Mouse (Mus musculus): ENCODE measurements around the gene Hdhd3.

The Hdhd3 gene

DNA sequence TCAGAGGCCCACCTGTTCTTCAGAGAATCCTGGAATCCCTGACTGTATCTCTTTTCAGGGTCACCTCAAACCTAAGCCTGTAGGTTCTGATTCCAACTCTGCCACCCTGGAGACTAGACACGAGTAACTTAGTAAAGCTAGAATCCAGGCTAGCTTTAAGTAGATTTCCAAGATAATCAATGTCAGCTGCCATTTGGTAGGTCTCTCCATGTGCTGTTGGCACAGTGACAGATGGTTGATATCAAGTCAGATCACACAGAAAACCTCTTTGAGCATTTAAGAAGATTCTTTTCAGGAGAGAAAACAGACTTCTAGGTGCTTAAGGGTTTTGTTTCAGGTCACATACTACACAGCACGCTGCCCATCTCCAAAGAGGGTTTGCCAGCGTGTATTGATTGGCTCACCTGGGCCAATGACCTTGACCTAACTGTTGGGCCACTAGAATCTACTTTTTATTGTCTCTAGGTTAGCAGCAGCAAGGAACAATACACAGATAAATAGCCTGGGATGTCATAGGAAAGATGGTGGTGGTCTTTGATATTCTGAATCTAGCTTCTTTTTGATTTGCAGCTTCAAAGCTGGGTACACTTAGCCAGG, at the start of gene Hdhd3:
Gene Hdhd3 (minus strand): TSS at position 94 of the 597 bp plus-strand sequence.
- 88% methylated on average over 3 of the region's 3 CpGs for WGBS

DNA sequence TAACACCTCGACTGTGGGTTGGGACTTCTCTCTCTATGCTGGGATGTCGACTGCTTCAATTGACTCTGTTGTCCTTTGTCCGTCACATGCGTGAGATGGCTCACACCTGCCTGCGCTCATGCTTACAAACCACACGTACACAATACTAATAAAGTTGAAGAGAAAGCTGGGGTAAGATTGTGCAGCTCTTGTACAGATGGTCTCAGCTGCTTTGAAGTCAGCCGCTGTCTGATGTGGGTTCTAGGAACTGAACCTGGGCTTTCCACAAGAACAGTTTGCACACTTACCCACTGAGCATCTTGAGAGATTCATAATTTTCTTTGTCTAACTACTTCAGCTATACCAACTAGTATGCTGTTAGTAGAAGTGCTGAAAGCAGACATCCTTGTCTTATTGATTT, 48.7 kb upstream of the Hdhd3 start:
- 84% methylated on average over 7 of the region's 7 CpGs for WGBS

DNA sequence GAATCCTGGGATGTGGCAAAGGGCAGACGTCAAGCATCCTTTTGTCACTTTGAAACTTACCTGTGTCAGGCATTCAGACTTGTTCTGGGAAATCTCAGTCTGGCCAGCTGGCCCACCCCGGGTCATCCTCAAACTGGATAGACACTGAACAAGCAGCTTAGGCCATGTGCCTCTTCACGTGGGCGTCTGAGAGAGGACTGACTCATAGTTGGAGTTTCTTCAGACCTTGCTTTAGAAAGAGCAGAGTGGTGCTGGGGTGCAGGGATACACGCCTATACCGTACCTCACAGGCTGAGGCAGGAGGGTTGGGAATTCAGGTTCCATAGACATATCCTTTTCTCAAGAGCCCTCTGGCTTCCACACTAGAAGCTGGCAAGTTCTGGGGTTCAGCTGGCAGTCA, 40.5 kb upstream of the Hdhd3 start:
- 84% methylated on average over 6 of the region's 6 CpGs for WGBS

DNA sequence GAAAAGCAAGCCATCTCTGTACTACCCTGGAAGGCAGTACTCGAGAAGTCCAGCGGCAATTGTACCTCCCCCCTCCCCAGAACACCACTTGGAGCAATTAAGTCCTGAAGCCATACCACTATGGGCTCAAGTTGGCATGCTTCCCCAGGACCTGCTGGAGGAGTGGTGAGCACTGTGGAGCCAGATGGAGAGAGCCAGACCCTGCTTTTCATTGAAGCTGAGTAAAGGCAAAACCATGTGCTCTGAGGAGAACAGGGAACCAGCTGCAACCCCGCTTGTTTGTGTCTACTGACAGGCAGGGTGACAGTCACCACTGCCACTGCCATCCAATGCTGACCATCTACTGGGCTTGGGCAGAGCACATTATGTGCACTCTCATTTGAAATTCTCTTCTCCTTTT, 38.5 kb upstream of the Hdhd3 start:
- 70% methylated on average over 3 of the region's 3 CpGs for WGBS

DNA sequence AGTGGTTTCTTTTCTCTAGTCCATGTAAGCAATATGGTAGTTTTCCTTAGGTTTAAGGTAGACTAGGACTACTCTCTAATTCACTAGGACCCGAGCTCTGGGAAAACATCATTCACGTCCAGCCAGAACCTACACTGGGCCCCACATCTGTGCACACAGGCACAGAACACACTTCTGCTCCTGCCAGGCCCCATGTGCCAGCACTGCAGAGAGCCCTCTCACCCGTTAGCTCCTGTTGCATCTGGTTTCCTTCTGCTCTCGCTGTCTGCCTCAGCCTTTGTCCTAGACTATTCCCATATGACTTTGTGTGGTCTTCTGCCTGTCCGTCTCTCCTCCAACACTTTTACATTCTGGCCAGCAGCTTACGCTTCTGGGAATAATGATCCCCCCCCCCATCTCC, 30.5 kb upstream of the Hdhd3 start:
- WGBS = 85% methylated on average over 6 of the region's 6 CpGs

DNA sequence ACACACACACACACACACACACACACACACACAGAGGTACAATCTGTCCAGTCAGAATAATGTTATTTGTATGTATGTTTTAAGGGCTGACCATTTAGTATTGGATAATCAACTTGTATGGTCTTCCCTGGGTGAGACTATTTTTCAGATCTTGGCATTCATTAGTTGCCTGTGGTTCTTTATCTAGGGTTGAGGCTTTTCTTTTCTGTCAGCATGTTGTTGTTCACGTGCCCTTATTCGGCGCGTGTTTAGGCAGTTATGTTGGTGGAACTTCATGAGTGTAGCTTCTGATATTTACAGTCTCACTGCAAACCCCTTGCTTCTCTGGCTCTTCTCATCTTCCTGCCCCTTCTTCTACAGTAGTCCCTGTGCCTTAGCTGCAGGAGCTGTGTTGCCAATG, 24.4 kb upstream of the Hdhd3 start:
- 84% methylated on average over 4 of the region's 4 CpGs for WGBS

DNA sequence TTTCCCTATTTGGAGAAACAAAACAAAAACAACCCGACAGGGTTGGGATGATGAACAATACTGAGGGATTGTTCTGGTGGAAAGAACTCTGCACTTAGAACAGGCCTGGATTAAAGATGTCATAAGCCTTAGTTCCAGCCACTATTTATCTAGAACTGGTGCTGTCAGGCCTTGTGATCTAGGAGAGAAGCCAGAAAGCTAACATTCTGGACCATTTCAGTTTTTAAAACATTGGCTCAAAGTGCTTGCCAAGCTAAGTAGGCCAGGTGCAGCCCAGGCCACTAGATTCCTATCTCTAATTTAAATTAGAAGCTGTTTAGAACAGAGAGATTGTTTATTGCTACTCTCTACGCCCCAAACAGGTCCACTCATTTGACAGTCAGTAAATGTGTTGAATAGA, 23.0 kb upstream of the Hdhd3 start:
- 61% methylated on average over 2 of the region's 2 CpGs for WGBS

DNA sequence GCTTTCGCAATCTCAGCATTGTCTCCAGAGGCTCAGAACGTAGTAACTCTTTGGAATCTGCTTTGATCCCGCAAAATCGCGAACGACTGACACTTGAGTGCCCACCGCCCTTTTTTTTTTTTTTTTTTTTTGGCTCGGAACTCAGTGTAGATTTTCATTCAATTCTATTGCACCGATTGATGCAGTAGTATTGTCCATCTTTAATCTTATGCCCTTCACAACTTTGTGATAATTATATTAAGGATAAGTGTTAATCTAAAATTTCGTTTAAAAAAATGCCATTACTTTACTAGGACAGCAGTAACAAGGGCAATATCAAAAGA, 22.2 kb upstream of the Hdhd3 start:
- 1% methylated on average over 10 of the region's 10 CpGs for WGBS

DNA sequence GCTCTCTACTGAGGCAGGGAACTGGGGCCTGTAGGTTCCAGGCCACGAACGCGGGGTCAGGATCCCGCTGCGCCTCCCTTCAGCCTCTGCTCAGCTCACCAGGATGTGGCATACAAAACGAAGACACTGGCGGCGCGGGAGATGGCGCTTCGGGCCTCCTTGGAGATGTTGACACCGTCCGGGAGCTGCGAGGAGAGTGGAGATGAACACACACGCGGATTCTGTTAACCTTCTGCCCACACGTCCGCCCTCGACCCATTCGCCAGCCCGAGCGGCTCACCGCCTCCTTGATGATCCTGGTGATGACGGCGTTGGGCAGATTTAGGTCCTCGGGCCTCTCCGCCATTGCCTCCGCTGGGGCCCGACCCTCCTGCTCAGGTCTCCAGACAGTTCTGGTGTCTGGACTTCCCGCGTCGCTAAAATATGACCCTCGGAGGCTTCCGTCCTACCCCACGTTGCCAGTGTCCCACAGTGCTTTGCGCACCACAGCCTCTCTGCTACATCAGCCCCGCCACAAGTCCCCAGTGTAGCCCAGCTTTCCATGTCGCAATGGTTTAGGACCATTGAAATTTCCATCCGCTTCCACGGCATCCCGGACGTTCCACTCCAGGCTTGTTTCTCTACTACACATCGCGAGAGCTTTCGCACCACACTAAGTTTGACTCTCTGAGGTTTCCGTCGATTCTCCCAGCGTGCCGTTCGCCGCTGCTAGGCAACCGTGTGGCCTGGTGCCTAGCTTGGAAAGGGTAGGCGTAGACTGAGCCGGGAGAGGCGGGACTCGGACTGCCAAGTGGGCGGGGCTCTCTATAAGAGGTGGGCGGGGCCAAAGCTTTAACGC, 21.6 kb upstream of the Hdhd3 start, which contains the start of the genes Pole3 and 4933430I17Rik:
Gene Pole3 (minus strand): TSS at position 418 of the 838 bp plus-strand sequence.
Gene 4933430I17Rik (plus strand): TSS at position 719 of the 838 bp plus-strand sequence.
- WGBS = under 1% methylated on average over 59 of the region's 59 CpGs

DNA sequence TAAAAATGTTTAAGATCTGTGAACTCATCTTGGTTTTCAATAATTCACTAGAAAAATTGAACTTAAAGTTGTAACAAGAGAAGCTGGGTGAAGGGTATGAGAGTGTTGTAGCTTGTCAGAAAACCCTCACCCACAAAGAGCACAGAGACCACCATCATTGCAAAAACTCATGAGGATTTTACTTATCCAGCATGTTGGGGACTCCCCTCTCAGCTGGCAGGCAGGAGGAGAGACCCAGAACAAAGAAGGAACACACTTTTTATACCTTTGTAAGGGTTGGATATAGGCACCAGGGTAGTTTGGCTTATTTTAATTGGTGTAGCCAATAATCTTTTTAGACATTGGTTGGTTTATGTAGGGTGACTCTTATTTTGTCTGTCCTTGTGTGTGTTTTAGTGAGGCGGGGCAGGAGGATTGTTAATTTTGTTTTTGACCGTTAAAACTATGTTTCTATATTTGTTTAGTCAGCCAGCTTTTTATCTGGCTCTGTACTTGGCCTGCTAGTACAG, 17.7 kb upstream of the Hdhd3 start:
- 76% methylated on average over 2 of the region's 2 CpGs for WGBS

DNA sequence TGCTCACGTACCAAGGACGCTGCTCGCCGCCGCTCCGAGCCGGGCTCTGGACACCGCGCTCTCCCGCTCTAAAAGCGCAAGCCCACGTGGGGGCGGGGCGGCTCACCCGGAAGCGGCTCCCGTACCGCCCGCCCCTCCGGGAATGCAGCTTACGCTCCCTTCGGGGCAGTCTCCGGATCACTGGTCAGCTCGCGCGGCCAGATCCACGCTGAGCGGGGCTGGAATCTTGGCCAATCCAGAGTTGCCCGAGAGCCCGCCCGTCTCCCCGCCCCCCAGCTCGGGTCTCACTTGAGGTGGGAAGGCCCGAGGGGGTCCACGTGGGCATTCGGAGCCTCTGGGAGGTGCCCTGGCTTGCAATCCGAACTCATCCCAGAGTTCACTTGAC, 16.6 kb upstream of the Hdhd3 start, which contains the start of gene Alad:
Gene Alad (minus strand): TSS at position 70 of the 385 bp plus-strand sequence.
- WGBS = under 1% methylated on average over 37 of the region's 37 CpGs

DNA sequence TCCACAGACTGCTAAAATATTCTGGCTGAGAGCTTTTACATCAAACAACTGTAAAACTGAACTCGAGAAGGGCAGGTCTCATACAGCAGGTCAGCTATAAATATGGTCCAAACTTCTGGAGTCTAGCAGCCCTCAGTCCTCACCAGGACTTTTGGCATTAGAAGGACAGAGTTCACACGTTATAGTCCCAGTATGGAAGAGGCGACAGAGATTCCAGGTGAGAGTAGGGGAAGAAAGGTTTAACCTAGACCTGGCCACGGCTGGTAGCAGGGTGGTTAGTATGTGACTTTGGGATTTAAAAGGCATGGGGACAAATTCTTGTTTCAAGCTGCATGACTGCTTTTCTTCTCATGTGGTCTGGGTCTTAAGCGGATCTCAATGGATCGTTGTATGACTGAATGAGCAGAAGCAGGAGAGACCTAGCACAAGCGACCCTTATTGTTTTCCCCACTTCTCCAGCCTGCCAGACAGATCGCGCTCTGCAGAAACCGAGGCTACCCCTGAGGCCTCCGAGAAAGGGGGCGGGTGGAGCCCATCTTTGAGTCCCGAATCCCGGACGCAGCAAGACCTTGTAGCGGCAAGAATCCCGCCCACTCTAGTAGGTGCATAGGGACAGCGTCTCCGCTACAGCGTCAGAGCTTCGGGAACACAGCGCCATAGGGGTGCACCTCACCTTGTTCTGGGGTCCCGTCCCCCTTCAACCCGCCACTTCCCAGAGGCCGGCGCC, 16.0 kb upstream of the Hdhd3 start:
- WGBS = 3% methylated on average over 26 of the region's 26 CpGs

DNA sequence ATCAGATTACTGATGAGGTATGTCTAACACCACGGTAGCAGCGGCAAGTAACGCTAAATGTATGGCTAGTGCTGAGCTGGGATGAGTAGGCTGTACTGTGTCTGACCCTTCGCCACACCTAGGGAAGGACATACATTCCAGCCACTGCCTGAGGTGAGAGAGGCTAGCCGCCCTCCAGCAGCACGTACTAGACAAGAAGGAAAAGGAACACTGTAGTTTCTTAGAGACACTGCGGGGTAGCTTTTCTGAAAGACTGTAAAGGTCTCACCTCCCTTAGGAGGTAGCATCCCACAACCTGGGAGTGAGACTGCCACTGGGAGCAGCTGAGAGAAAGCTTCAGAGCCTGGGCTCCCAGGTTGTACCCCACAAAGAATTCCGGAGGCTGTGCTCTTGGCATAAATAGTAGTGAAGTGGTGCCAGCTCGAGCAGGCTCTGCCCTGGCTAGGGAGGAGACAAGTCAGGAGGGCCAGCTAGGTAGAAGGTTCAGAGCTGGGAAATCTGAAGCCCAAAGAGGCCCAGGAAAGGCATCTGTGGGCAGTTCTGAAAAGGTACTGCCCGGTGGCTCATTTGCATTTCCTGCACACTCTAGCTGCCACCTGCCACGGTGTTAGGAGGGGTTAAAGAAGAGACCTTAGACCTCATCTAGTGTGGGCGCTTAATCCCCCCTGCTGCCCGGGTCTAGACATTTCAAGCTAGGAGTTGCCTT, 15.3 kb upstream of the Hdhd3 start:
- 57% methylated on average over 13 of the region's 13 CpGs for WGBS

DNA sequence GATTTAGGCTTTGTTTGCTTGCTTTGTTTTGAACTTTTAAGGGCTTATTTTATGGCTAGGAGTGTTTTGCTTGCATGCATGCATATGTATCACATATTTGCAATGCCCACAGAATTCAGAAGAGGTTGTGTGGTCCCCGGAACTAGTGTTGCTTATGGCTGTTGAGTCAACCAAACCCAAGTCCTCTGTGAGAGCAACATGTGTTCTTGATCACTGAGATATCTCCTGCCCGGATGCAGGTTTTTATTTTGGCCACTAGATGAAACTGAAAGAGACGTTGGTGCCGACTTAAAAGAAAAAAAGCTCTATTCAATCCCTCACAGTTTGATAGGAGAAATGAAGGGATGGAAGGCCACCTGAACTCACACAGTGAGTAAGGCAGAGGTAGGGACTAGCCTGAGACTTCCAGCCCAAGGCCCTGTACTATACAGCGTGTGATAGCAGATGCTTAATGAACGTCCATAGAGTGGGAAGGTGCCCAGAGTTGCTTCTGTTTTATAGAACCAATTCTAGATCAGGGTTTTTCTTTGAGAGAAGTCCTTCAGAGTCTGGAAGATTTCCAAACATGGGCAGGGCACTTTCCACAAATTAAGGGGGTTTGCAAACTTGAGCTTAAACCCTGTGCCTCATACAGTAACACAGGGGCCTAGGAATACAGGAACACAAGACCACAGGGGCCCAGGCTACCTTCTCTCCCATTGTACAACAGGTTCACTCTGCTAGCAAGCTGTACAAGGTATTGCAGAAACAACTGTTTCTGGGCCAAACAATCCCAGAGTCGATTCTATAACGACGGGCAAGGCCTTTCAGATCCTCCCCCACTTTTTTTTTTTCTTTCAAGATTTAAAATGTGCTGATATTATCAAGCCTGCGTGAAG, 14.5 kb upstream of the Hdhd3 start:
- 65% methylated on average over 10 of the region's 10 CpGs for WGBS

DNA sequence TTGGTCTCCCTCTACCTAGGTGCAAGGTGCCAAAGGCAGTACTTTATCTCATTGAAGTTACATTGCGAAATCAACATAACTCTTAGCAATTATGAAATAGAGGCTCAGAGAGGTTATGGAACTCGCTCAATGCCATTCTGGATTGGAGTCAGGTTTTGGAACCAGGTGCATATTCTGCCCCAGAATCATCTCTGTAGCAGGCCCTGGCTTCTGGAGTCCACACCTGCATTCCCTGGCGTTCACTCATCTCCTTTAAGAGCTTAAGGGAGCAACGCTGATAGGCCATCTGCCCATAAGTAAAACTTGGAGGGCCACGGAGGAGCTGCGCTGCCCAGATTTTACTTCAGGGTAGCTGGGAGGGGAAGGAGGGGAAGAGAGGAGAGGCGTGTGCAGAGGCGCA, 13.8 kb upstream of the Hdhd3 start:
- WGBS = 94% methylated on average over 8 of the region's 8 CpGs

DNA sequence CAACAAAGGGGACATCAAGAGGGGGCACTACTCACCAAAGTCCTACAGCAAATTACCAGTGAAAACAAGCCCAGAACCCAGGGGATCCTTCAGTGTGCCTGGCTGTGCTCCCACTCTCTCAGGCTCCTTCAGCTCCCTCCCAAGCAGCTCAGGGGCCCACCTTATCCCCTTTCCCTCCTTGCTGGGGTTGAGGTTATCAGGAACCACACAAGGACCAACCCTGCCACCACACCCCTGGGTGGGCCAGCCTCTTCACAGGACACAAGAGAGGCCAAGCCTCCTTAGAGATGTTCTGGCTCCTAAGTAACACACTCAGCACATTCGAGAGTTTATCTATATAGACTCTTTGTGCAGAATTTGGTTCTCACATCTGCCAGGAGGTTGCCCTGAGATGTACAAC, 13.3 kb upstream of the Hdhd3 start:
- WGBS = 72% methylated on average over 1 of the region's 1 CpGs

DNA sequence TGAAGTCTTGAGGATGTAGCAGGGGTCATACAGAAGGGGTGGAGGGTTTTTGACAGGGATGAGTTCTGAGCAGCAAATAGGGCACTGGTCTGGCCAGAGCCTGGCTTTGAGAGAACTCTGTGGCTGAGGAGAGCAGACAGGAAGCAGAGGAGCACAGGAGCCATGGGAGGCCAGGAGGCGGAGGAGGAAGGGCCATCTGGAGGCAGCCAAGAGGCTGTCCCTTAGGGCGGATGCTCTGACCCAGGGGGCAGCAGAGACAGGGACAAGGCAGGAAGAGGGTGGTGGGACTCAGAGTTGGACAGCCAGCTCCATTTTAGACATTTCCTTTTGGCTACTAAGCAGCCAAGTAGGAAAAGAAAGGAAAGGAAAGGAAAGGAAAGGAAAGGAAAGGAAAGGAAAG, 12.8 kb upstream of the Hdhd3 start:
- 53% methylated on average over 2 of the region's 2 CpGs for WGBS

DNA sequence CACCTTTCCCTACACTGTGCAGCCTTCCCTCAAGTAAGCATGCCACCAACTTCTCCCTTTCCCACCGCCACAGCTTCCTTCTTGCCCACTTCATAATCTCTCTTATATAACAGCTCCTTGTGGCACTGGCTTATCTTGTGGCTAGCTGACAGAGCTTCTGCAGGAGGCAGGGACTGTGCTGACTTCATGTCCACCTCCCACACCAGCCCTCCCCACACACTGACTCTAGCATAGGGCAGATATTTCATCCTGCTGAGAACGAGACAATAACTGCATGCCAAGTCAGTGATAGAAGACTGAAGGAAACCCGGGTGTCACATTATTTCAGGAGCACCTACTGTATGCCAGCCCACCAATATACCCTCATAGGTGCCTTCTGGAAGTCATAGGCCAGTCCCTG, 12.2 kb upstream of the Hdhd3 start:
- 60% methylated on average over 3 of the region's 3 CpGs for WGBS

DNA sequence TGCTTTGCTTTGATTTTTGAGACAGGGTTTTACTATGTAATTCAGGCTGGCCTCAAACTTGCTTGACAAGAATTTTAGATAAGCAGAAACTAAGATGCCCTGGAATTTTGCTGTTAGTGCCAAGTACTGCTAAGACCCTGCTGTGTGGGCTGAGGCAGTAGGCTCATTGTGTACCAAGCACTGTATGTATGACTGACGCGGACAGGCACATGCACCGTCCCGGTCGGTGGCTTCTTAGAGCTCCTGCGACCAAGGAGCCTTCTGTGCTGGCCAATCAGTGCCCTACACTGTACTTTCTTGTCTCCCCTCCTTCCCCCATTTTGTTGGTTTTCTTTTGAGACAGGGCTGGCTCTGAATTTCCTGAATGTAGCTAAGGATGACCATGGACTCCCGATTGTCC, 11.7 kb upstream of the Hdhd3 start:
- 81% methylated on average over 7 of the region's 7 CpGs for WGBS

DNA sequence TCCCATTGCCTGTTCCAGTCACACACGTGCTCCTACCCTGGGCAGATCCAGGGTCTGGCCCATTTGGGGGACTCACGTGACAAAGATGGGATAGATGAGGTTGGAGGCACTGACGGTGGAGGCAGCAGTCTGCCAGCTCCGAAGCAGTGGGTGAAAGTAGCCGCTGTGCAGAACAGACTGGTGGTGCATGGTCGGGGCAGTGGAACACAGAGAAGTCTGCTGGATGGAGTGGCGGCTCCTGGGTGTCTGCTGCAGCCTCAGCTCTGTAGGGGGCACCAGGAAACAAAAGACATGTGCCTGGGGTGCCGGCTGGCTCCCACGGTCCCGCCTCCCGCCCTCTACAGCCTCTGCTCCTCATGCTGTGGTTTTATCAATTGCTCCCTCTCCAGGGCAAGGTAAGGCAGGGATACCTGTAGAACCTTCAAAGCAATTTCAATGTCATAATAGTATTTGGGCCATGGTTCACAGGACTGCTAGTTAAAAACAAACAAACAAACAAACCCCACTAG, 10.8 kb upstream of the Hdhd3 start:
- WGBS = 73% methylated on average over 11 of the region's 11 CpGs

DNA sequence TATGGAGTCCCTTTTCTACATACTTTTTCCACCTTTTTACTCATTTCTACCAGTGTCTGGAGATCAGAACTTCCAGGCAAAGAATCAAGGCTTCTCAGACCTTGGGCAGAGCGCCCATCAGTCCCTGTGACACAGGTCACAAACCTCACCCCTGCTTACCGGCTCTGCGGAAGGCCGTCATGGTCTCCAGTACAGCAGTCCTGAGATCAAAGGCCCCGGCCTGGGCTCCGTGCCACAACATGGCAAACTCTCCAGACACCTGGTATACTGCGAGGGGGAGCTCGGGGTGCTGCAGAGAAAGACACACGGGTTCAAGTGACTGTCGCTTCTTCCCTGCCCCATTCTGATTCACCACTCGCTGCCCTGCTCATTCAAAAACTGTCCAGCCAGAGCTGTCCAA, 6.7 kb upstream of the Hdhd3 start:
- WGBS = 73% methylated on average over 11 of the region's 11 CpGs

Data from cerebral cortex, adult 2 months (tissue).